ENCODE assay signal across 24 mouse cellular contexts in genomic region chr2:93644731-93645130, GRCm38 (mm10). TPM values are rescaled to one million over a fixed set of nuclear protein-coding genes. Genes with fewer than 3 reads are reported as not detected.
DNase-seq lines count a peak whose midpoint lies in the region; ATAC-seq and TF ChIP-seq lines count a peak whose summit lies in the region.
"Had no signal": no experiment of that assay in that cellular context is flagged by ENCODE, and none has a peak within 500 bp of the region (broad histone marks: within the 10 kb centered on the region; RNA-seq: fewer than 3 reads in every experiment).

No protein-coding gene starts in this region.

- H3K36me3 ChIP-seq in forebrain, embryonic 12.5 days (replicated peaks), result no peaks in the 10 kb centered on the region
- no peaks in the 10 kb centered on the region for H3K36me3 ChIP-seq in forebrain, embryonic 14.5 days (ENCODE audit: control insufficient read depth, insufficient read depth, low read length)
- no peaks in the 10 kb centered on the region for H3K36me3 ChIP-seq in midbrain, embryonic 12.5 days
- H3K36me3 ChIP-seq in midbrain, postnatal 0 days (ENCODE audit: insufficient read depth, low read length), result no peaks in the 10 kb centered on the region
- H3K36me3 ChIP-seq in embryonic facial prominence, embryonic 14.5 days (ENCODE audit: control insufficient read depth, insufficient read depth, low read length), result 0 out of 2 replicates have a peak, but pooled peaks cover under 1% of the 10 kb centered on the region
- no peaks in the 10 kb centered on the region for H3K36me3 ChIP-seq in limb, embryonic 13.5 days
- H3K36me3 ChIP-seq: G1E; heart, embryonic 15.5 days; liver, embryonic 13.5 days had no signal

- H3K9me3 ChIP-seq in forebrain, embryonic 12.5 days, result no peaks in the 10 kb centered on the region
- H3K9me3 ChIP-seq in forebrain, embryonic 14.5 days (replicated peaks; ENCODE audit: control insufficient read depth, low read length), result no peaks in the 10 kb centered on the region
- no peaks in the 10 kb centered on the region for H3K9me3 ChIP-seq in midbrain, embryonic 12.5 days
- H3K9me3 ChIP-seq in midbrain, postnatal 0 days (ENCODE audit: low read length), result no peaks in the 10 kb centered on the region
- no peaks in the 10 kb centered on the region for H3K9me3 ChIP-seq in embryonic facial prominence, embryonic 14.5 days (ENCODE audit: control insufficient read depth, low read length)
- no peaks in the 10 kb centered on the region for H3K9me3 ChIP-seq in limb, embryonic 13.5 days
- H3K9me3 ChIP-seq: G1E; heart, embryonic 15.5 days; liver, embryonic 13.5 days had no signal

- H3K9ac ChIP-seq in forebrain, embryonic 12.5 days, result 0 out of 2 replicates have a peak overlapping the region, but pooled peaks have one; percentile 13
- H3K9ac ChIP-seq in forebrain, embryonic 14.5 days (ENCODE audit: low read length), result no peak overlapping the region
- H3K9ac ChIP-seq in midbrain, embryonic 12.5 days (replicated peaks), result no peak overlapping the region
- H3K9ac ChIP-seq in midbrain, postnatal 0 days (replicated peaks; ENCODE audit: low read length, poor library complexity, severe bottlenecking), result no peak overlapping the region
- H3K9ac ChIP-seq in embryonic facial prominence, embryonic 14.5 days (ENCODE audit: low read depth, low read length), result peak overlapping the region; percentile 99
- no peak overlapping the region for H3K9ac ChIP-seq in limb, embryonic 13.5 days
- H3K9ac ChIP-seq: heart, embryonic 15.5 days; liver, embryonic 13.5 days had no signal

- H3K27me3 ChIP-seq in forebrain, embryonic 12.5 days, result peaks cover 98% of the 10 kb centered on the region
- peaks cover 95% of the 10 kb centered on the region for H3K27me3 ChIP-seq in forebrain, embryonic 14.5 days (replicated peaks; ENCODE audit: control insufficient read depth, insufficient read depth, low read length)
- H3K27me3 ChIP-seq in midbrain, embryonic 12.5 days, result peaks cover 98% of the 10 kb centered on the region
- H3K27me3 ChIP-seq in midbrain, postnatal 0 days (ENCODE audit: insufficient read depth, low read length), result peaks cover 77% of the 10 kb centered on the region
- H3K27me3 ChIP-seq in embryonic facial prominence, embryonic 14.5 days (replicated peaks; ENCODE audit: control insufficient read depth, insufficient read depth, low read length), result peaks cover 48% of the 10 kb centered on the region
- peaks cover 96% of the 10 kb centered on the region for H3K27me3 ChIP-seq in limb, embryonic 13.5 days

- intact Hi-C loops in heart, postnatal 36 days (cut with DNase I), result no loop called here

- H3K4me2 ChIP-seq in forebrain, embryonic 12.5 days, result peak overlapping the region; percentile 36
- no peak overlapping the region for H3K4me2 ChIP-seq in forebrain, embryonic 14.5 days (ENCODE audit: low read length)
- no peak overlapping the region for H3K4me2 ChIP-seq in midbrain, embryonic 12.5 days (replicated peaks)
- no peak overlapping the region for H3K4me2 ChIP-seq in midbrain, postnatal 0 days (ENCODE audit: low read depth, low read length, poor library complexity, severe bottlenecking)
- H3K4me2 ChIP-seq in embryonic facial prominence, embryonic 14.5 days (ENCODE audit: low read depth, low read length), result peak overlapping the region; percentile 75
- peak overlapping the region; percentile 91 for H3K4me2 ChIP-seq in limb, embryonic 13.5 days (replicated peaks)
- H3K4me2 ChIP-seq: heart, embryonic 15.5 days; liver, embryonic 13.5 days had no signal

- peak overlapping the region; percentile 44 for H3K4me3 ChIP-seq in forebrain, embryonic 12.5 days (replicated peaks)
- no peak overlapping the region for H3K4me3 ChIP-seq in forebrain, embryonic 14.5 days (ENCODE audit: low read depth, low read length)
- peak overlapping the region; percentile 13; the same call in 1 of the 2 replicates for H3K4me3 ChIP-seq in midbrain, embryonic 12.5 days
- no peak overlapping the region for H3K4me3 ChIP-seq in midbrain, postnatal 0 days (ENCODE audit: low read depth, low read length)
- peak overlapping the region; percentile 82 for H3K4me3 ChIP-seq in embryonic facial prominence, embryonic 14.5 days (ENCODE audit: low read depth, low read length)
- peak overlapping the region; percentile 8; the same call in 1 of the 2 replicates for H3K4me3 ChIP-seq in limb, embryonic 13.5 days
- H3K4me3 ChIP-seq: heart, embryonic 15.5 days; liver, embryonic 13.5 days had no signal

- no peak for DNase-seq in forebrain, embryonic 14.5 days (ENCODE audit: low spot score)
- DNase-seq in midbrain, postnatal 0 days (ENCODE audit: low spot score), result no peak
- no peak for DNase-seq in embryonic facial prominence, embryonic 14.5 days (ENCODE audit: low spot score)
- no peak for DNase-seq in left cerebral cortex, adult 18-20 months (ENCODE audit: low spot score in 2 of 2)
- no peak for DNase-seq in heart, postnatal 36 days
- DNase-seq: adrenal gland, postnatal 36 days; B cell, adult 2 months; cerebellum, adult 9-10 months; heart, postnatal 4 days; kidney, adult 18-20 months; left cerebral cortex, postnatal 4 days; liver, embryonic 13.5 days; lung, adult 2 months; lung, postnatal 14 days had no signal

- no peak for TF ChIP-seq CTCF in midbrain, postnatal 0 days (IDR thresholded peaks at IDR 0.05)

- no peak for ATAC-seq in forebrain, embryonic 12.5 days (ENCODE audit: low FRiP score)
- no peak for ATAC-seq in forebrain, embryonic 14.5 days
- ATAC-seq in midbrain, embryonic 12.5 days (ENCODE audit: low FRiP score, low read depth), result no peak
- no peak for ATAC-seq in midbrain, postnatal 0 days (ENCODE audit: low FRiP score)
- ATAC-seq in embryonic facial prominence, embryonic 14.5 days (ENCODE audit: low read depth), result no peak
- ATAC-seq in limb, embryonic 13.5 days (ENCODE audit: low FRiP score, low read depth), result no peak
- ATAC-seq: inflammation-experienced regulatory T-cells, adult 6 months; Patski had no signal

- H3K4me1 ChIP-seq in forebrain, embryonic 12.5 days, result peaks cover 26% of the 10 kb centered on the region
- H3K4me1 ChIP-seq in forebrain, embryonic 14.5 days (ENCODE audit: control insufficient read depth, insufficient read depth, low read length), result no peaks in the 10 kb centered on the region; the same call in 1 of the 2 replicates
- H3K4me1 ChIP-seq in midbrain, embryonic 12.5 days, result peaks cover 19% of the 10 kb centered on the region
- H3K4me1 ChIP-seq in midbrain, postnatal 0 days (ENCODE audit: insufficient read depth, low read length), result peaks cover 11% of the 10 kb centered on the region
- peaks cover 23% of the 10 kb centered on the region for H3K4me1 ChIP-seq in embryonic facial prominence, embryonic 14.5 days (ENCODE audit: control insufficient read depth, insufficient read depth, low read length)
- peaks cover 65% of the 10 kb centered on the region for H3K4me1 ChIP-seq in limb, embryonic 13.5 days

- H3K27ac ChIP-seq in forebrain, embryonic 12.5 days, result no peak overlapping the region
- no peak overlapping the region for H3K27ac ChIP-seq in forebrain, embryonic 14.5 days (ENCODE audit: low read depth, low read length)
- no peak overlapping the region for H3K27ac ChIP-seq in midbrain, embryonic 12.5 days (replicated peaks)
- no peak overlapping the region for H3K27ac ChIP-seq in midbrain, postnatal 0 days (ENCODE audit: low read depth, low read length)
- H3K27ac ChIP-seq in embryonic facial prominence, embryonic 14.5 days (replicated peaks; ENCODE audit: low read depth, low read length), result peak overlapping the region; percentile 100
- H3K27ac ChIP-seq in limb, embryonic 13.5 days, result no peak overlapping the region
- H3K27ac ChIP-seq: heart, embryonic 15.5 days; liver, embryonic 13.5 days had no signal

- WGBS in forebrain, embryonic 12.5 days, result 4% methylated on average over 6 of the region's 6 CpGs
- WGBS in forebrain, embryonic 14.5 days, result 9% methylated on average over 6 of the region's 6 CpGs
- whole genome bisulfite sequencing in midbrain, embryonic 12.5 days, result 4% methylated on average over 6 of the region's 6 CpGs
- WGBS in midbrain, postnatal 0 days, result 28% methylated on average over 6 of the region's 6 CpGs
- 28% methylated on average over 6 of the region's 6 CpGs for WGBS in embryonic facial prominence, embryonic 14.5 days
- 40% methylated on average over 6 of the region's 6 CpGs for WGBS in limb, embryonic 13.5 days

RNA-seq across cellular contexts. Expression of gene Alx4, which starts 2.5 kb away (rescaled TPM):
- 5.2 and 5.9 TPM in 2 replicates for polyA plus RNA-seq in forebrain, embryonic 12.5 days (2016; fragmentation: Nextera tagmentation; extraction: Ambion mirVana)
- 0.50 and 0.78 TPM in 2 replicates for polyA plus RNA-seq in forebrain, embryonic 14.5 days (2014; fragmentation: Nextera tagmentation; extraction: Ambion mirVana)
- polyA plus RNA-seq in midbrain, embryonic 12.5 days (2016; fragmentation: Nextera tagmentation; extraction: Ambion mirVana), result 4.2 and 5.7 TPM in 2 replicates
- 3.4 and 3.5 TPM in 2 replicates for total RNA-seq in midbrain, postnatal 0 days (2014; rRNA removed)
- 0.48 TPM in 2 replicates for polyA plus RNA-seq in midbrain, postnatal 0 days (2015; fragmentation: Nextera tagmentation; extraction: Ambion mirVana)
- polyA plus RNA-seq in embryonic facial prominence, embryonic 14.5 days (2014; fragmentation: Nextera tagmentation; extraction: Ambion mirVana), result 8.4 and 9.0 TPM in 2 replicates
- 2.5 and 2.6 TPM in 2 replicates for polyA plus RNA-seq in limb, embryonic 13.5 days (2015; fragmentation: Nextera tagmentation; extraction: Ambion mirVana)
- 1 to 10 TPM; 1.7 to 1.9 TPM for total RNA-seq in left cerebral cortex, adult 18-20 months (2021)
- under 1 TPM; 0.19 to 0.22 TPM for total RNA-seq in heart, postnatal 36 days (2021)
- total RNA-seq: CH12.LX; common myeloid progenitor, adult 5-6 weeks; megakaryocyte progenitor cell, adult 5-6 weeks had no signal
- polyA plus RNA-seq: G1E, Patski had no signal

Comparison
In these comparisons a context has a peak if more than half of its experiments do, and no peak if none do; other contexts are left out.
1. H3K4me2 ChIP-seq: peak in forebrain, embryonic 12.5 days (single experiment), embryonic facial prominence, embryonic 14.5 days (single experiment) and limb, embryonic 13.5 days (single experiment); none in forebrain, embryonic 14.5 days (single experiment), midbrain, embryonic 12.5 days (single experiment) and midbrain, postnatal 0 days (single experiment).
2. H3K4me3 ChIP-seq: peak in forebrain, embryonic 12.5 days (single experiment), midbrain, embryonic 12.5 days (single experiment), embryonic facial prominence, embryonic 14.5 days (single experiment) and limb, embryonic 13.5 days (single experiment); none in forebrain, embryonic 14.5 days (single experiment) and midbrain, postnatal 0 days (single experiment).
3. H3K9ac ChIP-seq: peak in forebrain, embryonic 12.5 days (single experiment) and embryonic facial prominence, embryonic 14.5 days (single experiment); none in forebrain, embryonic 14.5 days (single experiment), midbrain, embryonic 12.5 days (single experiment), midbrain, postnatal 0 days (single experiment) and limb, embryonic 13.5 days (single experiment).